Mouse (Mus musculus) ES-Bruce4 (cell line): ENCODE measurements around the gene Gtsf1.
"Not testable (repeated sequence)": the region's sequence is repeated elsewhere in the genome, so short reads cannot be mapped to it uniquely, and the experiment has no call there.

ENCODE experiments used
- CTCF ChIP-seq: IDR thresholded peaks from one replicate; pipeline ENCODE4 v1.8.1; 2011; ENCODE audit warnings: low read depth, low read length
- POLR2A ChIP-seq: IDR thresholded peaks from one replicate; pipeline ENCODE4 v1.8.1; 2011; ENCODE audit warnings: low read length; ENCODE audit not compliant: insufficient read depth

DNA sequence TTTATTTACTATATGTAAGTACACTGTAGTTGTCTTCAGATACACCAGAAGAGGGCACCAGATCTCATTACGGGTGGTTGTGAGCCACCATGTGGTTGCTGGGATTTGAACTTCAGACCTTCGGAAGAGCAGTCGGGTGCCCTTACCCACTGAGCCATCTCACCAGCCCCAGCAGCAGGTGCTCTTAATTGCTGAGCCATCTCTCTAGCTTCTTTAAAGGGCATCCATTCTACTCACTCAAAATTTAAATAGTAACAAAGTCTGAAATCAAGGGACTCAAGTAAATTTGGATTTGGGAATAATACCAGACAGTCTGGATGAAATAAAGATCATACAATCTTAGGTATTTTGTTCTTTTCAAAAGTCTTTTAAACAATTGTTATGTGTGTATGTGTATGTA is 24.7 kb downstream of the Gtsf1 start:
- TF ChIP-seq CTCF, POLR2A: not testable (repeated sequence)
